Mouse (Mus musculus): ENCODE data around the gene Il10ra.

Il10ra gene

DNA sequence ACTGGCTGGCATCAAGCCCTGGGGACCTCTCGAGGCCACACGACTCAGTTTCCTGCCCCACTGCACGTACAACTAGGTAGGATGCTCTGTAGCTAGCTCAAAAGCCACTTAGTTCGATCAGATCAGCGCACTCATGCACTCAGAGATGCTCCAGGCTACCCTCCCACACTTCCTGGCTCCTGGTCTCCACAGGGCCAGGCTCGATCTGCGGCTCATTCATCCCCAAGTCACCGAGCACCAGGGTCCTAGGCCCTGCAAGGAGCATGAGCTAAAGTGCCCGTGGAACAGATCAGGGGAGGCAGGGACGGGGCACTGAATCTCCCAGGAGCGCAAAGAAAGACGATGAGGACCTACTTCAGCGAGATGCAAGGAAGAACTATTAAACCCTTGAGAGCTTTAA lies 9.9 kb downstream of the Il10ra start:
- no peak for DNase-seq (ENCODE audit: low read depth, low spot score)

DNA sequence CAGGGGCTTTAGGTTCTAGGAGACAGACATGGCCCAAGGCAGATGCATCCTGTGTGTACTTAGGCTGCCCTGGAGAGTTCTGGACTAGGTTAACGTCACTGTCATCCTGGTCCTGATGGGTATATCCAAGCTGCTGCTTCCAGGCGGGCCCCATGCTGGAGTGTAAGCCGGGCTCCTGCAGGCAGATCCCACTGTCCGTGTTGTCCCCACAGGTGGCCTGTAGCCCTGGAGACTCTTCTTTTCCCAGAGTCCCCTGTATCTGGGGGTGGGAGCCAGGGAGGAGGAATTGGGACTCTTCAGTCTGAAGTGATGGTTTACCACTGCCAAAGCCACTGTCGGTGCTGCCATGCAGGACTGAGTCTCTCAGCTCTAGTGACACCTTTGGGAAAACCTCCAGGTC lies 13.0 kb downstream of the Il10ra start:
- DNase-seq (ENCODE audit: low read depth, low spot score), result no peak

DNA sequence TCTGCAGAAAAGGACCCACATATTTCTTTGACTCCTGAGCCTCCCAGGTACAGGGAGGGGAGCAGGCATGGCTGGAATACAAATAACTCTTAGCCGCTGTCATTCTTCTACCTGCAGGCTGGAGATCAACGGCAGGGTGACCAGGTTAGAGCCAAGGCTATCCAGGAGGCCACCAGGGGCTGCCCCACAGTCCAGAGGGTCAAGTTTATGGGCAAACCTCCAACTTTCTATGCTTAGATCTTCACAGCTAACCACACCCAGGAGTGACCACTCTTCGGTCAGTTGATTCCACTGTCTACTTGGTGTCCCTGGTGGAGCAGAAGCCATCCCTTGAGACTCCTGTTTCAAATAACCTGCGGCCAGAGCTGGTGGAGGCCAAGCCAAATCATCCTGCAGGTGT lies 13.5 kb downstream of the Il10ra start:
- no peak for DNase-seq (ENCODE audit: low read depth, low spot score)

DNA sequence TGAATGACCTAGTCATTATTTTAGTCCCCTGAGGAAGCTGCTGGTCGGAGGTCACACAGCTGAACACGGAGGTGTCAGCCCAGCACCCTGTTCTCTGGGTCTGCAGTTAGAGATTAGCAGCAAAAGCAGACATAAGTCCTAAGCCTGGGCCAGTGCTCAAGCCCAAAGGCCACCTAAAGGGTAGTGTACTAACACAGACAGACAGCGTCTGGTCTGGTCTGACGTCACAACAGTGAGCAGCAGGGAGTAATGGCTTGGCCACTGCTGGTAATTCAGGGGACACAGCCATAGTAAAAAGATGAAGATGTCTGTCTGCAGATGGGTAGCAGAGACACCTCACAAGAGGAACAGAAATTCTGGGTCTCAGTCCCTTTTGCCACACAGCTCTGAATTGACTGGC lies 14.3 kb downstream of the Il10ra start:
- no peak for DNase-seq (ENCODE audit: low read depth, low spot score)

DNA sequence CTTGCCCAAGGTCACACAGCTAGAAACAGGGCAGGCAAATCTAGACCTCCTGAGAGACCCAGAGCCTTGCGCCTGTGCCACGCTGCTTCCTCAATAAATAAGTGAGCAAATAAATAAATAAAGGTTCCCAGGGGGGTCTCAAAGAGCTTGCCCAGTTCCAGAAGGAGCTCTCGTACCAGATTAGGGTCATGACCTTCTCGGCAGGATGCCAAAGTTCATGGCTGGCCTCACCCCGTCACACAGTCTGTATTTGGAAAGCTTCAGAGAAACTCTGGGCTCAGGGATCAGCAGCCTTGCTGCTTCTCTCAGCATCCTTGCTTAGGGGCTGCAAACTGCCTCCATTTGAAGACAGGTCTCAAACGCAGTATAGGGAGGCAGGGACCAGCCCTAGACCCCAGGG lies 14.9 kb downstream of the Il10ra start:
- no peak for DNase-seq (ENCODE audit: low read depth, low spot score)

DNA sequence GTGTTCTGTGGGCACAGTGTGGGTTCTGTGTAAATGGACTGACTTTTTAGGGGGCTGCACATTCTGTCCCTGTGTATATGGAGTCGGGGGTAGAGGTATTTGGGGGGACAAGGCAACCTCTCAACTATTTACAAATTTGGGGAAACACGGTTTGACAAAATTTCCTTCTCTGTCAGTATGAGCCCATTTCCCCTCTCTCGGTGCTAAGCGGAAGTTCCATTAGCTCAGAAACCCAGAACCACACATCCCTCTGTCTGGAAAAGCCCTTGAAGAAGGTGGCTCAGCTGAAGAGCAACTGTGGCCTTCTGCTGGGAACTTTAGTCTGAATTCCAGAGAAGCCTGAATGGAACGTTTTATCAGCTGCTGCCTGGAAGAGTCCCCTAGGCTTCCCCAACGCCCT lies 16.6 kb downstream of the Il10ra start:
- DNase-seq (ENCODE audit: low read depth, low spot score), result peak; percentile 34

DNA sequence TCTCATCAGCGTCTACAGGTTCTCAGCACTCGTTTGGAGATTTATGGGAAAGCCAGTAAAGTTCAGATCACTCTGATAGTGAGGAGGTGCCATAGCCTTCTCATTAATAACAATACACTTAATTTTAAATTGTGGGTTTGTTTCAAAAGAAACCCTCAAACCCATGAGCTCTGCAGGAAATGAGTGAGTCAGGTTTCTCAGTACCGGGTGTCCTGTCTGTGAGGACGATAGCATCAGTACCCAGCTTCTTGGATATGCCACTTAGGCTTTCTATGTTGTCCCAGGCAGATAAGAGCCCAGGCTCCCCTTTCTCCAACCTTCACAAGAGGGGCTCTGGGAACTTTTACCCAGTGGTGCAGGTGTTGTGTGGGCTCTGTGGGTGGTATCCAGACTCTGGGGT lies 17.0 kb downstream of the Il10ra start:
- DNase-seq (ENCODE audit: low read depth, low spot score), result peak; percentile 59

DNA sequence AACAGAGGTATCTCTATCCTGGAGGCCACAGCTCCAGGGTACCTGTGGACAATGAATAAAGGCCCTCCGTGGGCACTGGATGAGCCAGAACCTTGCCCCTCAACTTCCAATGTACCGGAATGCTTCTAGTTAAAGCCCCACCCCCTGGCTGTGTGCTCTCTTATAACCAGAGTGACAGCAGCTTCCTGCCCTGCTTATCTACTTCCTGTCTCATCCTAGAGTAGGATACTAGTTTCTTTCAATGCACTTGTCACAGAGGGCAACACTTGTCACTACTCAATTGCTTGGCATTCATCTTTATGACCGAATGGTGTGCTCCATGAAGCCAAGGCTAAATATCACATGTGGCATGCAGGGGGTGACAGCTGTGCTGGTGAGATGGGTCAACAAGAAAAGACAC lies 17.7 kb downstream of the Il10ra start:
- peak; percentile 72 for DNase-seq (ENCODE audit: low read depth, low spot score)

DNA sequence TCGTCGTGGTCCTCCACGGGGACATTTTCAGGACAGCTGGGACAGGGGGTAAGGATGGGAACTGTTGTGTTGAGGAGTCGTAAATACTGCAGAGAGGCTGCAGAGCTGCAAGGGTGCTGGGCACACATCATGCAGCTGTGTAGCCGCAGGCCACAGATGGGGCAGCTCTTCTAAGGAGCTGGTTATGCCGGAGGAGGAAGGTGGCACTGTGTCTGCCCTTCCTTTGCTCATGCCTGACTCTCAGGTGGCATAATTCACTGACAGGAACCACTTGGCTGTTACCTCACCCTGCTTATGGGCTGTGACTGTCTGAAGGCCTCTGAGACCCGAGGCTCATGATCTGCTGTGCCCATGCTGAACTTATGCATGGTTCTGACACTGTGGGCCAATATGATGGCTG lies 18.6 kb downstream of the Il10ra start:
- no peak for DNase-seq (ENCODE audit: low read depth, low spot score)

DNA sequence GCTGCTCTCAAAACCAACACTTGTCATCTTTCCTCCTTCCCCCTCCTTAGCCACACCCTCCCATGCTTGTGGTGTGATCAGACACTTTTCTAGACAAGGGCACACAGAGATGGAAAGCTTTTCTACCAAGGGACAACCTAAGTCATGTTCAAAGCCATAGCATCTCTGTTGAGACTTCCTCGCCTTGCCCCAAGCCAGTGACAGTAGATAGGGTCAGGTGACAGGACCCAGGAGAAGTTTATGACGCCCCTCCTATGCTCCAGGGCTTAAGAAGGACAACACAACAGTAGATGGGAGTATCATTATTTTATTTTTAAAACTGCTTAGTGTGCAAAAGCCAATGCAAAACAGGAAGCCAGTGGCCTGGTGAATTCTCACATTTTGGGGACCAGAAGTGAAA lies 21.4 kb downstream of the Il10ra start:
- peak; percentile 78 for DNase-seq (ENCODE audit: low read depth, low spot score)

DNA sequence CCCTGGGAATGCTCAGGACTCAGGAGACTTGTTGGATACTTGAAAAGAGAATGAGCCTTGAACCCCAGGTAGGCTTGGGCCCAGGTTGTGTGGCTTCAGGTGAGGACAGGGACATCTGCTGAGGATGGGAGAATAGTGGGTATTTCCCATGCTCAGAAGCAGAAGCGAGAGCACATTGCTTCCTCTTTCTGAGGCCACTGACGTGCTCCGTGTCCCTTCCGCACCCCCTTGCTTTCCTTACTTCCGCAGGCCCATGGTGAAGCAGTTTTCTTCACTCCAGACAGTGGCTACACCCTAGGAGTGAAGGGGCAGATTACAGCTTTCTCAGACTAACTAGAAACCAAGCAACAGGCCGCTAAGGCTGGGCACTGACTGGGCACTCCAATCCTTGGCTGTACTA lies 22.9 kb downstream of the Il10ra start:
- peak; percentile 18 for DNase-seq (ENCODE audit: low read depth, low spot score)

DNA sequence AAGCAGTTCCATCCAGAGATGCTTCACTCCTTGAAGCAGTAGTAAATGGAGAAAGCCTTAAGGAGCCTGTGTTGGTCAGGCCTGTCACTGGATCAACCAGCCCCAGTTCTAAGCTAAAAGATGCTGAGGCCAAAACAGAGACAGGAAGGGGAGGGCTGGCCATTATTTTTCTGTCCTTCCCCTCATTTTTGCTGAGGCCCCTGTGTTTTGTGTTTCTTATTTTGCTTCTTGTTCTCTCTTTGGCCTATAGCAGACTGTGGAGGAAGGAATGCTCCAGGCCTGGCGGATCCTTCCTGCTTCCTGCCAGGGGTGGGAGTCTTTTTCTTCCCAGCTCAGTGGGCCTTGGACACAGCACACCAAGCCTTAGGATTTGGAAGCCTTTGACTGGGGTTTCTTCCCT lies 23.5 kb downstream of the Il10ra start:
- no peak for DNase-seq (ENCODE audit: low read depth, low spot score)

DNA sequence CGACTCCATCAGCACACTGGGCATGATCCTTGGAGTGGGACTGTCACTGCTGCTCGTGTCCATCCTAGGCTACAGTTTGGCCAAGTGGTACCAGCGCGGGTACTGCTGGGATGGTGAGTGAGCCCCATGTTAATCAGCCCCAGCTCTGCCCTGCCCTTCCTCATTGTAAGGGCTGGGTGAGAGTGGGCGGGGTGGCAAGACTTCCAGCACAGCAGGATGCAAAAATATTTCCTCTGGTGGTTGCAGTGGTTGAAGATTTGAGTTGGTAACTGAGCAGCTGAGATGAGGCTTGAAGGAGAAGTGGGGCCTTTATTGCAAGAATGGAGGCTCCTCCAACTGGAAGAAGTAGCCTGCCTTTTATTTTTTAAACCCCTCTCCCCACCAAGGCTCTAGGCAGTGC lies 27.6 kb downstream of the Il10ra start:
- peak; percentile 65 for DNase-seq (ENCODE audit: low read depth, low spot score)

DNA sequence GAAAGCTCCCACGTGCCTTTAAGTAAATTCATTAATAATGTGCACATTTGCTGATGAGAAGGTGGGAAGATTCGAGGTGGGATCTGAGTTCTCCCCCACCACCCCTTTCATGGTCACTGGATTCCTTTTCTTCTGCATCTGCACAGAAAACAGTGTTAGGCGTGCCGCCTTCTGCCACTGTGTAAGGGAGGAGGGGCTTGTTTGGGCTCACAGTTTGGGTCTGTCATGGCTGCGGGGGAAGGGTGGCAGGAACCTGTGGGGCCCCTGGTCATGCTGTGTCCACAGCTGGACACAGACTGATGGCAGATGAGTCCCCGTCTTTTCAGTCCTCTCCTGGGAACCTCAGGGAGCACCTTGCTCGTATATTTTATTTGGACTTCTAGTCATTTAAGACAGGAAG lies 32.2 kb downstream of the Il10ra start:
- DNase-seq (ENCODE audit: low read depth, low spot score), result no peak

DNA sequence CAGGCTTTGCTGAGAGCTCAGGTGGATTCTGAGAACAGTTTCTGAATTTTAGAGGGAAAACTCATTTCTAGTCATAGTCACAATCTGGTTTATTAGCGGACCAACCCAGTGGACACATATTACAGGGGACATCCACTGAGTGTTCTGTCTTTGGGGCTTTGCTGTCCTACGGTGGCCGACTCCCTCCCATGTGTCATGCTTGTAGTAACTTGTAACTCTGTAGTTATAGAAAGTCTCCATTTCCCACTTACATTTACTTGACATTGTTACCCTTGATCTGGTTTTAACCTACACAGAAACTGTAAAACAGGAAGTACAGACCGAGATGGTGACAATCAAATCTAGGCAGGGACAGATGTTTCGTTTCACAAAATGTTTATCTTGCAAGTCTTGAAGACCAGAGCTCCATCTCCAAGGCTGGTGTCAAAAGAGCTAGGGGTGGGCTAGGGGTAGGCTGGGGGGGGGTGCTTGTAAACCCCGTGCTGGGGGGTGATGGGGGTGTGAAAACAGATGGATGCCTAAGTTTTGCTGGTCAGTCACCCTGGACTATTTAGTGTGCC lies 33.2 kb downstream of the Il10ra start:
- DNase-seq (ENCODE audit: low read depth, low spot score), result peak; percentile 39

DNA sequence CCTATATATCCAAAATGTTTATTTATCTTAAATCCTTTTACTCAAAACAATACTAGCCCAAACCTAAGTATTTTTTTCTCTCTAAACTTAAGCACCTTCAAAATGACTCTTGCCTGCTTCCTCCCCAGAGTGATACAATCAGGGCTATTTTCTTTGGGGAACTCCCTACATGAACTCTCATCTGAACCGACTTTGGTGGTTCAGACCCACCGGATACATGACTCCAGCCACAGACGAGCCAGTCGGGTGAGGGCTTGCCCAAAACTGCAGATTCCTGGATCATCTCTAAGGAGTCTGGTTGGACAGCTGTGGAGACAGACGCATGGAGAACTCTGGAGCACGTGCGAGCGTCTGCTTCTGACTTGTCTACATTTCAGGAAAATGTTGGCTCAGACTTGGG lies 39.6 kb downstream of the Il10ra start:
- DNase-seq (ENCODE audit: low read depth, low spot score), result peak; percentile 72

DNA sequence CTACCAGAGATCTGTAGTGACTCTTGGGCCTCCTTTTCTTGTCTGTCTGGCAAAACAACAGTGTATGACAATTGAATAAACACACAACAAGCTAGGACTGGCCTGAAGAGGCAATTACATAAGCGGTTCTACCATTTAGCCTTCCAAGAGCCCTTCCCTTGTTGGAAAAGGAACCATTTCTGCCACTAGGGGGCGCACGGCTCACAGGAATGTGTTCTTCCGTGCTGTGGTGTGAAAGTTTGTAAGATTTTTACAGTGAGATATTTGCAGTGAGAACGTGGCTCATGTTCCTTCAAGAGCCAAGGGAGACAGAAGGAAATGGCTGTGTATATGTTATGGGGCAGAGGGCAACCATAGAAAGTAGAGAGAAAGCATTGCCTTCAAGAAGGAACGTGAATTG lies 47.4 kb downstream of the Il10ra start:
- DNase-seq (ENCODE audit: low read depth, low spot score), result peak; percentile 84

DNA sequence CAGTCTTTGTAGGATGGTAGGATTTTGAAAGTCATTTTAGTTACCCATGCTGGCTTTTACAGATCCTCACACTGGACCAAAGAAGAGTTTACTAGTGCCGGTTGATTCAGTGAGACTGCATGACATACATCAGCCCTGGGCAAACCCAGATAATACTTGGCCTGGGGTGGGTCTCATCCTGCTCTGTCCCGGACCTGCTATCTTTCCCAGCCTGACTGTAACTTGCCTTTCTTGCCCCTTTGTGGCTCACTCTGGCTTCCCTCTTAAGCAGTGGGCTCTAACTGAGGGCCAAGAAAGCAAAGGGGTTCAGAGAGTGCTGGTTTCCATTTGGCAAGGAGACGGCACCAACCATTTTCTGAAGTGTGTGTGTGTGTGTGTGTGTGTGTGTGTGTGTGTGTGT lies 49.3 kb downstream of the Il10ra start:
- no peak for DNase-seq (ENCODE audit: low read depth, low spot score)

DNA sequence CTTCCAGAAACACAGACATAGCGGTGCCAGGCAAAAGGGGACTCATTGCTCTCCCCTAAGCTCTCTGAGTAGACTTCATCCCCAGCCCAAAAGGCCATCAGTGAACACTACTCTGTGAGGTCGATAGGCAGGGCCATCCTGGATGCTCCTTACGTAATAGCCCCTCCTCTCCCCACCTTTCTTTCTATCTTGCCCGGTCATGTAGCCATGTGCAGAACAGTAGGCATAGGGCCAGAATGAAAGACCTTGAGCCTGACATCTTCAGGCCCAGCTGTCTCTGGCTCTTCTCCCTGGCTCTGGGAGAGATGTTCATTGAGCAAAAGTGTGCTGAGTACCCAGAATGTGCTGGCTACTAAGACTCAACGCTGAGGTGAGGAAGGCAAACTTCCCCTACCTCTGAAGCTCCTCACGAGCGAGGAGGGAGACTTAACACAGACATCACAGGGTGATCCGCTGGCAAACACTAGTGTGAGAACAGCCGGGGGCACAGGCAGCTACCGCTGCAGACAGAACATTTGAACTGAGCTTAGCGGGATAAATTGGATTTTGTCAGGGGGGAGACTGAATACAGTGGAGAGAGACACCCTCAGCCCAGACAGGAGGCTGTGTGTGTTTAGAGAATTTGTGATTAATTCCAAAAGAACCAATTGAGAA lies 53.3 kb downstream of the Il10ra start:
- no peak for DNase-seq (ENCODE audit: low read depth, low spot score)

DNA sequence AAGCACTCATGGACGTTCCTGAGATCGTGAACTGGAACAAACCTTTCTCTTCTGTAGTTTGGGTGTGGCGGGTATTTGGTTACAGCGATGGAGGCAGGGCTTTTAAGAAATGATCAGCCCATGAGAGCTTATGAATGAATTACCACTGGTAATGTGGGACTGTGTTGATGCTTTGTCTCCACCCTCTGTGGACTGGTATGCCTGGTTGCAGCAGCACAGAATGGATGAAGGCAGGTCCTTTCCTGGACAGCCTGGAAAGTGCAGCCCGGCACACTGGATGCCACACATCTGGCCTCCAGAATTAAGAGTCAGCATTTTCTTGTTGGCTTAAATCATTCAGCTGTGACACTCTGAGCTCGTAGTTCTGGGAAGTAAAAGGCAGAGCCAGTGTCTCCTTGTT lies 56.9 kb downstream of the Il10ra start:
- no peak for DNase-seq (ENCODE audit: low read depth, low spot score)

DNA sequence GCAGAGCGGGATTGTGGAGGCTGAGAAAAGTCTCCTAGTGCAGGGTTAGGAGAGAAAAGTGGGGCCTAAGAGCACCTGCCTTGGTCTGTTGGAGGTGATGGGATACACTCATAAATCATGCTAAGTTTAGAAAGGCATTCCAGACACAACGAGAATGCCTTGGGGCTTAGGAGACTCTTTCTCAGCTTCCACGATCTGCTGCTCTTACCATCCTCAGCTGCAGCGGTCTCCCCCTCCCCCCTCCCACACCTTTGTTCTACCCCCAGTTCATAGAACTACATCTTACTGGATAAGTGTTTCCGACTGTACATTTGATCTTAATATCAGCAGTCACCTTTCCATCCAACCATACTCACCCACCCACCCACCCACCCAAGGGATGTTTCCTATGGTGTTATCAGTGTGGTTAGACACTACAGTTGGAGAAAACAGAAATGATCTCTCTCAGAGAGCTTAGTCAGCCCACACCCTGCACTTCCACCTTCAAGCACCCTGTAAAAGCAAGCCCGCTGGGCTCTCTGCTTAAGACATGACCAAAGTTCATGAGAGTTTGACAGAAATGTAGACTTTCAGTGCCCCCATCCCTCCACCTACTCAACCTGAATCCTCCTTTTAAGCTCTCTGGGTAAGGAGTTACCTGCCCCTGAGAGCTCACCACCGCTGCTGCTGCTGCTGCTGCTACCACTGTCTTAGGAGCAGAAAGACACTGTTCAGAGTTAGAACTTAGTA lies 61.8 kb downstream of the Il10ra start:
- DNase-seq (ENCODE audit: low read depth, low spot score), result peak; percentile 68

DNA sequence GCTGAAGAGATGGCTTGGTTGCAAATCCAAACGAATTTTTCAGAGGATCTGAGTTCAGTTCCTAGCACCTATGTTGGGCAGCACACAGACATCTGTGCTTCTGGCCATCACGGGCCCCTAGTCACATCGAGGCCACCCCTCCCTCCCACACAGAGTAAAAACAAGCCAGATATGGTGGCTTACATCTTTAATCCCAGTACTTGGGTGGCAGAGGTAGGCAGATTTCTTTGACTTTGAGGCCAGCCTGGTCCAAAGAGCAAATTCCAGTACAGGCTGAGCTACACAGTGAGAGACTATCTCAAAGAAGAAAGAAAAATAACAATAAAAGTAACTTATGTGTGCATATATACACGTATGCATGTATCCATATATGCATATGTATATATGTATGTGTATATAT lies 62.8 kb downstream of the Il10ra start:
- DNase-seq (ENCODE audit: low read depth, low spot score), result no peak

DNA sequence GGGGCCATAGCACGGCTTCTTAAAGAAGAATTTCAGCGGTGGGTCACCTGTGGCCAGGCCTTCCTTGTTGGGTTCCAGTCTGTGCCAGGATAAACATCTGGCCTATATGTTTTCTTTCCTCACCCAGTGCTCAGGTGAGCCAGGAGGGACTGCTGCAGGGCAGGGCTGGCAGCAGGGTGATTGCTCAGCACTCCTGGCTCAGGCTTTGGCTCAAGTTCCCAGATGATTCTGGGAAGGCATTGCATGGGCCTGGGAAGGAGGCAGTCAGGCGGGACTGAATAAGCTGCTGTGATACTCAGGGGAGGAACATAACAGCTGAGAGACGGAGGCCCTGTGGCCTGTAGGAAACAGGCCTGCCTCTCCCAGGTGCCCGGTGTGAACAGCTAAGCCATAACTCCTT lies 63.8 kb downstream of the Il10ra start:
- DNase-seq (ENCODE audit: low read depth, low spot score), result no peak

Data from CD4-positive helper T cell, adult 2 months (primary cell).